Mouse (Mus musculus) heart, postnatal 14 days (tissue): ENCODE results near the gene AL607142.1. TPM values are rescaled to one million over a fixed set of nuclear protein-coding genes. Genes with fewer than 3 reads are reported as not detected.

Source experiments
- DNase-seq, 2 experiments: peaks; one replicate each; pipeline ENCODE4 v3.0.0; 2021 to 2022
- intact Hi-C: fragments of 180-260 bp; cut with DNase I; formaldehyde crosslinking; loops from one replicate; pipeline ENCODE4 v1.15.1; 2025
- total RNA-seq, 2 experiments: library from RNA; stranded (reverse); gene quantifications; 2 replicates each; pipeline ENCODE4 v1.2.3; 2021

Gene AL607142.1
- total RNA-seq, 2 experiments from 2014 or later = not detected

- intact Hi-C loops = no loop called here
- no peak for DNase-seq
Measured at GRCm38 (mm10) chr4:120054145-120054544, 10.7 kb upstream of the AL607142.1 start.

GRCm38 (mm10) chr4:120056451-120056850 lies 8.3 kb upstream of the AL607142.1 start:
- intact Hi-C loops = no loop called here
- no peak for DNase-seq

- intact Hi-C loops = no loop called here
- DNase-seq = no peak
Measured at GRCm38 (mm10) chr4:120057529-120057928, 7.3 kb upstream of the AL607142.1 start.

- intact Hi-C loops = no loop called here
- DNase-seq = no peak
Measured at GRCm38 (mm10) chr4:120058157-120058556, 6.6 kb upstream of the AL607142.1 start.

GRCm38 (mm10) chr4:120058794-120059193 lies 6.0 kb upstream of the AL607142.1 start:
- no peak for DNase-seq
- intact Hi-C loops = no loop called here

- intact Hi-C loops = no loop called here
- DNase-seq = no peak
Measured at GRCm38 (mm10) chr4:120061727-120062126, 3.1 kb upstream of the AL607142.1 start.

GRCm38 (mm10) chr4:120062198-120062597 lies 2.6 kb upstream of the AL607142.1 start:
- DNase-seq = no peak
- intact Hi-C loops = no loop called here

GRCm38 (mm10) chr4:120062754-120063153 lies 2.0 kb upstream of the AL607142.1 start:
- DNase-seq = no peak
- intact Hi-C loops = no loop called here

- intact Hi-C loops = no loop called here
- DNase-seq = no peak
Measured at GRCm38 (mm10) chr4:120063353-120064124, 1.3 kb upstream of the AL607142.1 start.

- intact Hi-C loops = no loop called here
- peak in 1 of 2 experiments; percentile 48 for DNase-seq
Measured at GRCm38 (mm10) chr4:120066841-120067591, 2.2 kb downstream of the AL607142.1 start.

- intact Hi-C loops = no loop called here
Measured at GRCm38 (mm10) chr4:120067592-120068235, 2.9 kb downstream of the AL607142.1 start.

GRCm38 (mm10) chr4:120068883-120069581 lies 4.2 kb downstream of the AL607142.1 start:
- intact Hi-C loops = no loop called here
- peak in 1 of 2 experiments; percentile 32 for DNase-seq

More at GRCm38 (mm10) chr4:120067592-120068235, 2.9 kb downstream of the AL607142.1 start:
- DNase-seq = no peak

- DNase-seq = no peak
- intact Hi-C loops = no loop called here
Measured at GRCm38 (mm10) chr4:120069582-120069980, 4.8 kb downstream of the AL607142.1 start.

- intact Hi-C loops = no loop called here
- no peak for DNase-seq
Measured at GRCm38 (mm10) chr4:120071411-120071810, 6.6 kb downstream of the AL607142.1 start.

GRCm38 (mm10) chr4:120071842-120072507 lies 7.2 kb downstream of the AL607142.1 start:
- intact Hi-C loops = no loop called here
- peak in 1 of 2 experiments; percentile 22 for DNase-seq

GRCm38 (mm10) chr4:120074061-120074460 lies 9.3 kb downstream of the AL607142.1 start:
- peak; percentile 33 to 38 for DNase-seq
- intact Hi-C loops = no loop called here

- DNase-seq = no peak
- intact Hi-C loops = no loop called here
Measured at GRCm38 (mm10) chr4:120077322-120077721, 12.5 kb downstream of the AL607142.1 start.

GRCm38 (mm10) chr4:120082527-120082926 lies 17.7 kb downstream of the AL607142.1 start:
- no peak for DNase-seq
- intact Hi-C loops = no loop called here

- intact Hi-C loops = no loop called here
- peak in 1 of 2 experiments; percentile 60 for DNase-seq
Measured at GRCm38 (mm10) chr4:120083700-120084099, 18.9 kb downstream of the AL607142.1 start.

GRCm38 (mm10) chr4:120089536-120089935 lies 24.7 kb downstream of the AL607142.1 start:
- no peak for DNase-seq
- intact Hi-C loops = no loop called here
